Mouse (Mus musculus): Measurements from ENCODE around the gene C130074G19Rik. TPM values are rescaled to one million over a fixed set of nuclear protein-coding genes. Genes with fewer than 3 reads are reported as not detected.
A peak's percentile ranks its signal among the peaks of the same experiment; 100 is the strongest.

The C130074G19Rik gene
- polyA plus RNA-seq, 1 experiment: 6.0 TPM

- no peak overlapping the region for H3K4me3 ChIP-seq (ENCODE audit: control insufficient read depth, low read depth, low read length)
- H3K27ac ChIP-seq (ENCODE audit: control insufficient read depth, insufficient read depth, low read depth, low read length): no peak overlapping the region
- H3K4me1 ChIP-seq (ENCODE audit: control insufficient read depth, insufficient read depth, low read length): no peaks in the 10 kb centered on the region
- no peaks in the 10 kb centered on the region for H3K27me3 ChIP-seq (ENCODE audit: control insufficient read depth, insufficient read depth, low read length)
- TF ChIP-seq POLR2A (IDR thresholded peaks at IDR 0.05; ENCODE audit: control insufficient read depth, low read depth, low read length): no peak
- TF ChIP-seq CTCF (IDR thresholded peaks at IDR 0.05; ENCODE audit: control insufficient read depth, insufficient read depth, insufficient replicate concordance, low read depth, low read length): no peak
- no peaks in the 10 kb centered on the region for H3K36me3 ChIP-seq (ENCODE audit: control insufficient read depth, insufficient read depth, low read length)
These were observed 14.3 kb upstream of the C130074G19Rik start for GRCm38 (mm10) chr1:184897350-184897749.

GRCm38 (mm10) chr1:184891998-184892397, 9.0 kb upstream of the C130074G19Rik start:
- TF ChIP-seq POLR2A (IDR thresholded peaks at IDR 0.05; ENCODE audit: control insufficient read depth, low read depth, low read length) (no peak), CTCF (IDR thresholded peaks at IDR 0.05; ENCODE audit: control insufficient read depth, insufficient read depth, insufficient replicate concordance, low read depth, low read length) (0 out of 2 replicates have a peak, but pooled peaks have one; percentile 4)
- no peak overlapping the region for H3K4me3 ChIP-seq (ENCODE audit: control insufficient read depth, low read depth, low read length)
- no peak overlapping the region for H3K27ac ChIP-seq (ENCODE audit: control insufficient read depth, insufficient read depth, low read depth, low read length)
- H3K36me3 ChIP-seq (ENCODE audit: control insufficient read depth, insufficient read depth, low read length): no peaks in the 10 kb centered on the region
- no peaks in the 10 kb centered on the region for H3K27me3 ChIP-seq (ENCODE audit: control insufficient read depth, insufficient read depth, low read length)
- no peaks in the 10 kb centered on the region for H3K4me1 ChIP-seq (ENCODE audit: control insufficient read depth, insufficient read depth, low read length)

DNA sequence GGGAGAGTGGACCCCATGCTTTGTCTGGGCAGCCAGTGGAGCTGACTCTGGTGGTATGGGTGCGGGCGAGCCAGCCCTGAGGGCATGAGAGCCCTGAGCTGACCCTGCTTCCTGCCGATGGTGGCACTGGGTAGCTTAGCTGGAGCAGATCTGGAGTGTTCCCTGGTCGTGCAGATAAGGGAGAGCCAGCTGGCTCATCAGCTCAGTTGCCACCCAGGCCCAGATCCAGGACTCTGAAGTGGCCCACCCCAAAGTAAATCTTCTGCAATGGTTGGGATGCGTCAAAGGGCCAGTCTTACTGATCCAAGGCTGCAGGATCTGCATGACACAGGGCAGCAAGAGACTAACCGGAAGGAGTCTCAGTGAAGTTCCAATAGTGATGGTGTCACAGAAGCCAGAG, 6.4 kb upstream of the C130074G19Rik start:
- H3K4me1 ChIP-seq (ENCODE audit: control insufficient read depth, insufficient read depth, low read length): no peaks in the 10 kb centered on the region
- TF ChIP-seq POLR2A (IDR thresholded peaks at IDR 0.05; ENCODE audit: control insufficient read depth, low read depth, low read length) (no peak), CTCF (IDR thresholded peaks at IDR 0.05; ENCODE audit: control insufficient read depth, insufficient read depth, insufficient replicate concordance, low read depth, low read length) (no peak)
- H3K27me3 ChIP-seq (ENCODE audit: control insufficient read depth, insufficient read depth, low read length): no peaks in the 10 kb centered on the region
- H3K4me3 ChIP-seq (ENCODE audit: control insufficient read depth, low read depth, low read length): no peak overlapping the region
- H3K27ac ChIP-seq (ENCODE audit: control insufficient read depth, insufficient read depth, low read depth, low read length): no peak overlapping the region
- H3K36me3 ChIP-seq (ENCODE audit: control insufficient read depth, insufficient read depth, low read length): no peaks in the 10 kb centered on the region

DNA sequence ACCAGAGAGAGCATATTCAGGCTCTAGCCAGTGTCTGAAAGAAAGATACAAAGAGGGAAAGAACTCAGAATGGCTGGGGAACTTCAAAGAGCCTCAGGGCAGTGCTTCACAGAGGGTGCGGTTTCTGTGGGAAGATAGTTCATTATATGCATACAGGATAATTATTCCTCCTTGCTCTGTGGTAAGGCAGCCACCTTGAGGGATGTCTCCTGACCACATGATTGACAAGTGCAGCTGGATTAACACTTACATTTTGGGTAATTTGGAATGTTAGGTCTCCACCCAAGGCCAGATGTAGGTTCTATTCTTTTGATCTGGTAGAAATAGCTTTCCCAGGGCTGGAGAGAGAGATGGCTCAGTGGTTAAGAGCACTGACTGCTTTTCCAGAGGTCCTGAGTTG, 3.1 kb upstream of the C130074G19Rik start:
- Histone ChIP-seq H3K36me3 (ENCODE audit: control insufficient read depth, insufficient read depth, low read length) (no peaks in the 10 kb centered on the region), H3K4me3 (ENCODE audit: control insufficient read depth, low read depth, low read length) (no peak overlapping the region), H3K27me3 (ENCODE audit: control insufficient read depth, insufficient read depth, low read length) (no peaks in the 10 kb centered on the region), H3K4me1 (ENCODE audit: control insufficient read depth, insufficient read depth, low read length) (peaks cover 11% of the 10 kb centered on the region), H3K27ac (ENCODE audit: control insufficient read depth, insufficient read depth, low read depth, low read length) (no peak overlapping the region)
- TF ChIP-seq POLR2A (IDR thresholded peaks at IDR 0.05; ENCODE audit: control insufficient read depth, low read depth, low read length) (no peak), CTCF (IDR thresholded peaks at IDR 0.05; ENCODE audit: control insufficient read depth, insufficient read depth, insufficient replicate concordance, low read depth, low read length) (no peak)

GRCm38 (mm10) chr1:184881861-184882260, 1.2 kb downstream of the C130074G19Rik start:
- Histone ChIP-seq H3K27me3 (ENCODE audit: control insufficient read depth, insufficient read depth, low read length) (no peaks in the 10 kb centered on the region), H3K4me3 (ENCODE audit: control insufficient read depth, low read depth, low read length) (peak overlapping the region; percentile 46; the same call in 1 of the 2 replicates), H3K27ac (ENCODE audit: control insufficient read depth, insufficient read depth, low read depth, low read length) (no peak overlapping the region), H3K4me1 (ENCODE audit: control insufficient read depth, insufficient read depth, low read length) (peaks cover 11% of the 10 kb centered on the region), H3K36me3 (ENCODE audit: control insufficient read depth, insufficient read depth, low read length) (no peaks in the 10 kb centered on the region)
- TF ChIP-seq POLR2A (IDR thresholded peaks at IDR 0.05; ENCODE audit: control insufficient read depth, low read depth, low read length) (no peak), CTCF (IDR thresholded peaks at IDR 0.05; ENCODE audit: control insufficient read depth, insufficient read depth, insufficient replicate concordance, low read depth, low read length) (no peak)

- H3K36me3 ChIP-seq (ENCODE audit: control insufficient read depth, insufficient read depth, low read length): no peaks in the 10 kb centered on the region
- no peak overlapping the region for H3K27ac ChIP-seq (ENCODE audit: control insufficient read depth, insufficient read depth, low read depth, low read length)
- no peaks in the 10 kb centered on the region for H3K27me3 ChIP-seq (ENCODE audit: control insufficient read depth, insufficient read depth, low read length)
- TF ChIP-seq CTCF (IDR thresholded peaks at IDR 0.05; ENCODE audit: control insufficient read depth, insufficient read depth, insufficient replicate concordance, low read depth, low read length): no peak
- TF ChIP-seq POLR2A (IDR thresholded peaks at IDR 0.05; ENCODE audit: control insufficient read depth, low read depth, low read length): no peak
- peaks cover 11% of the 10 kb centered on the region for H3K4me1 ChIP-seq (ENCODE audit: control insufficient read depth, insufficient read depth, low read length)
- H3K4me3 ChIP-seq (ENCODE audit: control insufficient read depth, low read depth, low read length): no peak overlapping the region
These were observed 1.8 kb downstream of the C130074G19Rik start for GRCm38 (mm10) chr1:184881211-184881610.

DNA sequence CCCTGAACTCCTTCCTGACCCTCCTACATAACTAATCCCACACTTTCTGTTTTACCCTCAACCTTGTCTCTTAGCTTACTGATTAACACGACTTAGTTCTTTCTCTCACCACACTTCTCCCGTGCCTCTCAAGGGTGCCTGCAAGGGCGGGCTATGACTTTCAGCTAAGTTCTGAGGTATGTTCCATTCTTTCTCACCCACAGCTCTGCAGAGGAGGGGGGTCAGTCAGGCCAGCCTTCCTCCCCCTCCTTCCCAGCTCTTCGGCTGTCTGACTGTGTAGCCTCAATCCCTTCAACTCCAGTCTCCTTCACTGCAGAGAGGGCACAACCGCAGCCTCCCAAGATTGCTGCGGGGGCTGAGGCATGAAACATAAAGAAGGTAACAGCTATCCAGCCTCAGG, 4.2 kb downstream of the C130074G19Rik start:
- Histone ChIP-seq H3K4me1 (ENCODE audit: control insufficient read depth, insufficient read depth, low read length) (peaks cover 14% of the 10 kb centered on the region), H3K4me3 (ENCODE audit: control insufficient read depth, low read depth, low read length) (no peak overlapping the region), H3K36me3 (ENCODE audit: control insufficient read depth, insufficient read depth, low read length) (no peaks in the 10 kb centered on the region), H3K27me3 (ENCODE audit: control insufficient read depth, insufficient read depth, low read length) (no peaks in the 10 kb centered on the region), H3K27ac (ENCODE audit: control insufficient read depth, insufficient read depth, low read depth, low read length) (no peak overlapping the region)
- TF ChIP-seq CTCF (IDR thresholded peaks at IDR 0.05; ENCODE audit: control insufficient read depth, insufficient read depth, insufficient replicate concordance, low read depth, low read length) (no peak), POLR2A (IDR thresholded peaks at IDR 0.05; ENCODE audit: control insufficient read depth, low read depth, low read length) (no peak)

GRCm38 (mm10) chr1:184877306-184877705, 5.7 kb downstream of the C130074G19Rik start:
- no peaks in the 10 kb centered on the region for H3K36me3 ChIP-seq (ENCODE audit: control insufficient read depth, insufficient read depth, low read length)
- no peaks in the 10 kb centered on the region for H3K27me3 ChIP-seq (ENCODE audit: control insufficient read depth, insufficient read depth, low read length)
- H3K4me1 ChIP-seq (ENCODE audit: control insufficient read depth, insufficient read depth, low read length): peaks cover 7% of the 10 kb centered on the region
- no peak overlapping the region for H3K27ac ChIP-seq (ENCODE audit: control insufficient read depth, insufficient read depth, low read depth, low read length)
- no peak for TF ChIP-seq POLR2A (IDR thresholded peaks at IDR 0.05; ENCODE audit: control insufficient read depth, low read depth, low read length)
- no peak for TF ChIP-seq CTCF (IDR thresholded peaks at IDR 0.05; ENCODE audit: control insufficient read depth, insufficient read depth, insufficient replicate concordance, low read depth, low read length)
- H3K4me3 ChIP-seq (ENCODE audit: control insufficient read depth, low read depth, low read length): no peak overlapping the region
